Mouse (Mus musculus) Patski (cell line): ENCODE measurements around the gene Tmem223. TPM values are rescaled to one million over a fixed set of nuclear protein-coding genes. Genes with fewer than 3 reads are reported as not detected.

Experiments
- ATAC-seq: fragments of 100-300 bp; one replicate; pipeline ENCODE4 v1.8.0; 2021
- CTCF ChIA-PET: fragments of 350-600 bp; sonication (Branson Sonifier 250); formaldehyde crosslinking; loops from one replicate; lab custom pipeline; 2022; ENCODE audit warnings: inconsistent platforms; lab: Charles Lee
- POLR2A ChIA-PET: fragments of 350-600 bp; sonication (Branson Sonifier 250); formaldehyde crosslinking; loops from one replicate; lab custom pipeline; 2022; ENCODE audit warnings: antibody characterized with exemption, inconsistent platforms; lab: Charles Lee
- DNase-seq: peaks from one replicate; pipeline ENCODE4 v3.0.0-alpha.2; 2011; ENCODE audit warnings: low read depth, low spot score
- H3K27me3 ChIP-seq: fragments of 371-371 bp; one replicate; pipeline ENCODE4 v1.5.1; 2021
- CTCF ChIP-seq: fragments of 100-300 bp; IDR thresholded peaks from one replicate; pipeline ENCODE4 v1.5.1; 2021
- in situ Hi-C: fragments of 300-500 bp; cut with MboI; formaldehyde crosslinking; loops from 3 replicates; pipeline ENCODE4 v1.11.1; 2018; ENCODE audit warnings: low pct_unique_long_range_greater_than_20kb, mixed read lengths
- polyA plus RNA-seq: library from polyadenylated mRNA; unstranded; gene quantifications from one replicate; pipeline ENCODE4 v1.2.3, GENCODE M21; 2021

The Tmem223 gene
- polyA plus RNA-seq, 1 experiment from 2014 or later: 74.3 TPM

DNA sequence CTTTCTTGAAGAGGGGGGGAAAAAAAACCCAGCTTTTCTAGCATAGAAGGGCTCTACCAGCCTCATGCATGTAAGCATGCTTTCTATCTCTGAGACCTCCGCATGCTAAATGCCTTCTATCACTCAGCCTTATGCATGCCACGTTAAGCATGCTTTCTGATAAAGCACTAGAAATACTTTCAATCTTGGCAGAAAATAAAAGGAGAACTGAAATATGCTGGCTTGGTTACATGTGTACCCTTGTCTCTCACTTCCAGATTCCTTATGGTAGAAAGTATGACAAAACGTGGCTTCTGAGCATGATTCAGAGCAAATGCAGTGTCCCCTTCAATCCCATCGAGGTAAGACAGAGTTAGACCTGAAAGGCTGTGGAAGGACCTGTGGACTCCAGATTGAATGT is 7.5 kb upstream of the Tmem223 start:
- in situ Hi-C loops: no loop called here
- ChIA-PET CTCF (no interaction called here), POLR2A (interaction anchor here (0.6 kb wide), 1 partner anchor 71 kb away, joined by 3 read pairs; no protein-coding TSS in a partner anchor)
- no peak for ATAC-seq
- no peak for DNase-seq
- no peak for TF ChIP-seq CTCF
- no peaks in the 10 kb centered on the region for H3K27me3 ChIP-seq

DNA sequence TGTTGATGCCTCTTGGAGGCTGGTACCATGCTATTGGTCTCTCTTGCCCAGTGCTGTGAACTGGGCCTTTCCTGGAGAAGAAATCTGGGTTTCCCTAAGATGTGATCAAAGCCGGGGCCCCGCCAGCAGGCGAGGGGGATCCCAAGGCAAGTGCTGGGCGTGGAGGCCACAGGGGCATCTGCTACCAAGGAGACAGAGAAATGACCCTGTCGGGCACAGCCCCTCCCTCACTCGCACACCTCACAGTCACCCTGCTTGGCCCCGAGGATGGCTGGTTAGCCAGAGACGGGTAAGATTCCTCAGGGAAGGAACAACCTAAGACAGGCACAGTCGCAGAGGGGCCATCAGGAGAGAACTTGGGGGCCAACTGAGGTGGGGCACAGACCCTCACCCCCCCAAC is 5.2 kb upstream of the Tmem223 start:
- ATAC-seq (no peak), DNase-seq (no peak)
- no peaks in the 10 kb centered on the region for H3K27me3 ChIP-seq
- POLR2A ChIA-PET: no interaction called here
- CTCF ChIA-PET: interaction anchor here (1.0 kb wide), 1 partner anchor 24 kb away, joined by 3 read pairs; the partner anchor contains the start of genes 1700092M07Rik and Stx5a
- in situ Hi-C loops: no loop called here
- no peak for TF ChIP-seq CTCF

GRCm38 (mm10) chr19:8772996-8773395 is 2.2 kb downstream of the Tmem223 start:
- DNase-seq (no peak), ATAC-seq (no peak)
- in situ Hi-C loops: no loop called here
- no peak for TF ChIP-seq CTCF
- ChIA-PET CTCF (interaction anchor here (2.0 kb wide), 1 partner anchor 43 kb away, joined by 4 read pairs; no protein-coding TSS in a partner anchor), POLR2A (interaction anchor here (0.5 to 4.3 kb wide), 6 partner anchors 14 to 46 kb away, joined by 3 to 37 read pairs (median 4); partner anchors contain the start of genes Hnrnpul2, Nxf1, Polr2g and Taf6l)
- H3K27me3 ChIP-seq: no peaks in the 10 kb centered on the region

- POLR2A ChIA-PET: interaction anchor here (0.5 to 4.3 kb wide), 6 partner anchors 13 to 46 kb away, joined by 3 to 37 read pairs (median 4); partner anchors contain the start of genes Hnrnpul2, Nxf1, Polr2g and Taf6l
- TF ChIP-seq CTCF: no peak
- in situ Hi-C loops: no loop called here
- H3K27me3 ChIP-seq: no peaks in the 10 kb centered on the region
- no peak for ATAC-seq
- no peak for DNase-seq
- CTCF ChIA-PET: interaction anchor here (1.2 to 2.0 kb wide), 3 partner anchors 12 to 42 kb away, joined by 3 to 5 read pairs (median 4); no protein-coding TSS in a partner anchor
These were observed 2.6 kb downstream of the Tmem223 start for GRCm38 (mm10) chr19:8773409-8773808.

GRCm38 (mm10) chr19:8774086-8774835 is 3.5 kb downstream of the Tmem223 start, which contains the start of gene Tmem179b:
Tmem179b (minus strand) TSS chr19:8774467.
- TF ChIP-seq CTCF: no peak
- H3K27me3 ChIP-seq: no peaks in the 10 kb centered on the region
- in situ Hi-C loops: no loop called here
- ChIA-PET CTCF (interaction anchor here (1.2 to 2.0 kb wide), 5 partner anchors 11 to 41 kb away, joined by 3 to 5 read pairs (median 4); partner anchors contain the start of gene Nxf1), POLR2A (interaction anchor here (0.6 to 4.3 kb wide), 12 partner anchors 12 to 1839 kb away, joined by 3 to 37 read pairs (median 3); partner anchors contain the start of genes Hnrnpul2, Nxf1, Taf6l and Ttc9c)
- DNase-seq (peak; percentile 60), ATAC-seq (peak; percentile 92)

GRCm38 (mm10) chr19:8774951-8775421 is 4.2 kb downstream of the Tmem223 start:
- in situ Hi-C loops: no loop called here
- ATAC-seq: no peak
- ChIA-PET POLR2A (interaction anchor here (0.8 to 4.3 kb wide), 9 partner anchors 12 to 98 kb away, joined by 3 to 37 read pairs (median 5); partner anchors contain the start of genes Nxf1 and Taf6l), CTCF (interaction anchor here (1.0 to 1.9 kb wide), 4 partner anchors 11 to 22 kb away, joined by 3 to 5 read pairs (median 4); partner anchors contain the start of gene Nxf1)
- no peak for TF ChIP-seq CTCF
- no peak for DNase-seq
- no peaks in the 10 kb centered on the region for H3K27me3 ChIP-seq

GRCm38 (mm10) chr19:8786008-8786781 is 15.4 kb downstream of the Tmem223 start, which contains the start of gene Taf6l:
Taf6l (minus strand) TSS chr19:8786417.
- in situ Hi-C loops: no loop called here
- CTCF ChIA-PET: interaction anchor here (0.8 to 4.1 kb wide), 4 partner anchors 9 to 12 kb away, joined by 3 to 26 read pairs (median 6); partner anchors contain the start of genes Polr2g and Tmem179b
- POLR2A ChIA-PET: interaction anchor here (1.1 to 4.5 kb wide), 3 partner anchors 11 to 33 kb away, joined by 3 to 37 read pairs (median 6); partner anchors contain the start of genes Polr2g and Tmem179b
- TF ChIP-seq CTCF: no peak
- ATAC-seq (peak; percentile 100), DNase-seq (peak; percentile 81)
- H3K27me3 ChIP-seq: no peaks in the 10 kb centered on the region

GRCm38 (mm10) chr19:8788521-8788920 is 17.7 kb downstream of the Tmem223 start:
- in situ Hi-C loops: no loop called here
- CTCF ChIA-PET: interaction anchor here (0.6 to 4.1 kb wide), 4 partner anchors 9 to 22 kb away, joined by 3 to 26 read pairs (median 4); partner anchors contain the start of gene Polr2g
- ATAC-seq: no peak
- no peak for DNase-seq
- no peaks in the 10 kb centered on the region for H3K27me3 ChIP-seq
- TF ChIP-seq CTCF: no peak
- POLR2A ChIA-PET: interaction anchor here (0.6 to 4.5 kb wide), 7 partner anchors 9 to 50 kb away, joined by 3 to 37 read pairs (median 3); partner anchors contain the start of genes Hnrnpul2, Tmem179b and Ttc9c

DNA sequence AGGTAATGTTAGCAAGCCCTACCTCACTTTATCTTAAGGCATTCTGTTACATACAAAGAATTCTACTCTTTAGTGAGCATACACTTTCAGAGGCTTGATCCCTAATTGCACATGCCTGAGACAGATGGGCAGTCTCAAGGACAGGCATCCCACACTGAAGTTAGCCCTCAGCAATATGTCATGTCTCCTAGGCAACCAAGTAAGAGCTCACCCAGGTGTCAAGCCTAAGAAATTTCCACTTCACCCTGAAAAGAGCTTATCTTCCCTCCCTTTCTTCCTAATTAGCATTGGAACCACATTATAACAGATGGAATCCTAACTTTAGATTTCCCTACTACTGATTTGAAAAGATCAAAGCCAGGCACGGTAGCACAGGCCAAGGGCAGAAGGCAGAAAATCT is 18.4 kb downstream of the Tmem223 start:
- in situ Hi-C loops: no loop called here
- CTCF ChIA-PET: interaction anchor here (1.0 to 4.1 kb wide), 3 partner anchors 9 to 14 kb away, joined by 3 to 26 read pairs (median 4); partner anchors contain the start of gene Polr2g
- no peak for TF ChIP-seq CTCF
- POLR2A ChIA-PET: interaction anchor here (1.0 to 1.3 kb wide), 4 partner anchors 9 to 49 kb away, joined by 3 to 5 read pairs (median 4); partner anchors contain the start of genes Hnrnpul2 and Ttc9c
- ATAC-seq: no peak
- DNase-seq: no peak
- H3K27me3 ChIP-seq: no peaks in the 10 kb centered on the region
